Comparison of ENCODE assay signal across 8 mouse cellular contexts in the genomic region with DNA sequence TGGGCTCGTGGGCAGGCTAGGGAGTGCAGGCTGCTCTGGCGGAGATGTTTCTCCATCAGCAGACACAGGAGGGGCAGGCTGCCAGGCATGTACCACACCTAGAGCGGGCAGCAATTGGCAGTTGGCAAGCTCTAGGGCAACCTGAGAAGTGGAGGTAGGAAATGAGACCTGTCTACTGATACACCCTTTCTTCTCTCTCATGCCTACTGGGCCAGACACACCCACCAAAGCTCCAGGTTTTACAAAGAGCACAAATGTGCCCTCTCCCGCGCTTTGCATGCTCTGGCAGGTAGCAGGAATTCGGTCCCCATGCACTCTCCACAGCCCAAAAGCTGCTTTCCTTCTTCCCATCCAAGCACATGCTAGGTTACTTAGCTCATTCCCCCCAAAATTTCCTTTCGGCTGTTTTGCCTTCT. TPM values are rescaled to one million over a fixed set of nuclear protein-coding genes. Genes with fewer than 3 reads are reported as not detected.
A peak's percentile ranks its signal among the peaks of the same experiment; 100 is the strongest.
DNase-seq lines count a peak whose midpoint lies in the region; ATAC-seq and TF ChIP-seq lines count a peak whose summit lies in the region.

No protein-coding gene starts in this region.

- intact Hi-C loops in heart, postnatal 25 days (cut with DNase I), result no loop called here

- 18% methylated on average over 7 of the region's 7 CpGs for WGBS in heart, embryonic 12.5 days
- 7% methylated on average over 7 of the region's 7 CpGs for WGBS in kidney, postnatal 0 days
- WGBS in small intestine, adult 2 months, result 18% methylated on average over 7 of the region's 7 CpGs

- H3K4me3 ChIP-seq in heart, embryonic 12.5 days, result peak overlapping the region; percentile 64
- peak overlapping the region; percentile 53 for H3K4me3 ChIP-seq in kidney, postnatal 0 days (replicated peaks; ENCODE audit: low read depth, low read length)
- peak overlapping the region; percentile 12; the same call in 1 of the 2 replicates for H3K4me3 ChIP-seq in small intestine, adult 2 months (ENCODE audit: low read depth, low read length)

- peak overlapping the region; percentile 86 for H3K4me2 ChIP-seq in heart, embryonic 12.5 days
- peak overlapping the region; percentile 67 for H3K4me2 ChIP-seq in kidney, postnatal 0 days (ENCODE audit: low read length)

- H3K9me3 ChIP-seq in heart, embryonic 12.5 days (replicated peaks), result no peaks in the 10 kb centered on the region
- H3K9me3 ChIP-seq in kidney, postnatal 0 days (replicated peaks; ENCODE audit: low read length), result no peaks in the 10 kb centered on the region

- no peak for ATAC-seq in heart, embryonic 12.5 days (ENCODE audit: insufficient number of reproducible peaks, low FRiP score)
- peak; percentile 88 for ATAC-seq in kidney, postnatal 0 days (replicated peaks; ENCODE audit: low FRiP score, low read depth)
- ATAC-seq in granulocyte monocyte progenitor cell, adult 5-6 weeks (replicated peaks; ENCODE audit: poor library complexity, severe bottlenecking), result no peak

- H3K9ac ChIP-seq in heart, embryonic 12.5 days, result peak overlapping the region; percentile 82
- H3K9ac ChIP-seq in kidney, postnatal 0 days (ENCODE audit: low read depth, low read length), result peak overlapping the region; percentile 56

- H3K36me3 ChIP-seq in heart, embryonic 12.5 days, result peaks cover 6% of the 10 kb centered on the region; the same call in 1 of the 2 replicates
- H3K36me3 ChIP-seq in kidney, postnatal 0 days (ENCODE audit: insufficient read depth, low read length), result no peaks in the 10 kb centered on the region
- H3K36me3 ChIP-seq in small intestine, adult 2 months (ENCODE audit: control insufficient read depth, insufficient read depth, low read length), result no peaks in the 10 kb centered on the region

- TF ChIP-seq POLR2A in small intestine, adult 2 months (IDR thresholded peaks at IDR 0.05; ENCODE audit: low read depth, low read length), result no peak

- H3K27ac ChIP-seq in heart, embryonic 12.5 days (ENCODE audit: poor library complexity, severe bottlenecking), result peak overlapping the region; percentile 81
- peak overlapping the region; percentile 84 for H3K27ac ChIP-seq in kidney, postnatal 0 days
- H3K27ac ChIP-seq in small intestine, adult 2 months (ENCODE audit: insufficient read depth, low read depth, low read length), result no peak overlapping the region

- no peak for TF ChIP-seq CTCF in kidney, postnatal 0 days (IDR thresholded peaks at IDR 0.05; ENCODE audit: low read depth)
- no peak for TF ChIP-seq CTCF in small intestine, adult 2 months (IDR thresholded peaks at IDR 0.05; ENCODE audit: extremely low read depth, insufficient read length, insufficient replicate concordance, low read depth, low read length)

- peaks cover 23% of the 10 kb centered on the region for H3K4me1 ChIP-seq in heart, embryonic 12.5 days (replicated peaks)
- no peaks in the 10 kb centered on the region for H3K4me1 ChIP-seq in kidney, postnatal 0 days (replicated peaks; ENCODE audit: insufficient read depth, low read length)
- H3K4me1 ChIP-seq in small intestine, adult 2 months (ENCODE audit: control insufficient read depth, insufficient read depth, insufficient read length, low read length), result no peaks in the 10 kb centered on the region

- no peaks in the 10 kb centered on the region for H3K27me3 ChIP-seq in heart, embryonic 12.5 days (replicated peaks)
- no peaks in the 10 kb centered on the region for H3K27me3 ChIP-seq in kidney, postnatal 0 days (ENCODE audit: insufficient read depth, low read length)
- H3K27me3 ChIP-seq in small intestine, adult 2 months (ENCODE audit: control insufficient read depth, insufficient read depth, low read length), result no peaks in the 10 kb centered on the region

- DNase-seq in heart, postnatal 25 days (ENCODE audit: low spot score), result no peak
- DNase-seq in cerebellum, adult 8-10 months, result peak; percentile 53
- peak; percentile 59 for DNase-seq in forelimb bud, embryonic 11.5 days (ENCODE audit: low read depth, low spot score)
- DNase-seq in kidney, postnatal 0 days (ENCODE audit: low spot score), result peak; percentile 72
- peak; percentile 9 for DNase-seq in lung, postnatal 36 days

RNA-seq across cellular contexts. Expression of a gene that starts 0.7 kb away (rescaled TPM):
- polyA plus RNA-seq in heart, embryonic 12.5 days (2016; fragmentation: Nextera tagmentation; extraction: Ambion mirVana), result 282 and 283 TPM in 2 replicates
- total RNA-seq in heart, postnatal 25 days (2021), result 1 to 10 TPM; 4.2 to 4.4 TPM
- polyA plus RNA-seq in kidney, postnatal 0 days (2015; fragmentation: Nextera tagmentation; extraction: Ambion mirVana), result 449 and 471 TPM in 2 replicates
- 0.47 and 0.61 TPM in 2 replicates for polyA plus RNA-seq in small intestine, adult 2 months (2012; rRNA removed)
- total RNA-seq in granulocyte monocyte progenitor cell, adult 5-6 weeks (2014; fragmentation: Nextera tagmentation), result not detected in 2 replicates
- total RNA-seq in granulocyte monocyte progenitor cell, adult 5-6 weeks (2017), result not detected in 2 replicates

Comparison
In these comparisons a context has a peak if more than half of its experiments do, and no peak if none do; other contexts are left out.
1. H3K4me3 ChIP-seq: peak in every context shown above with its lines; median percentile 64 in heart, embryonic 12.5 days; 53 in kidney, postnatal 0 days; 12 in small intestine, adult 2 months.
2. RNA of a gene that starts 0.7 kb away (polyA plus RNA-seq): 449 to 471 TPM in kidney, postnatal 0 days and 282 to 283 TPM in heart, embryonic 12.5 days; 0.47 to 0.61 TPM in small intestine, adult 2 months; every median in the first group is over 100 times any median in the second.